Mouse (Mus musculus) embryo, embryonic 10 days (tissue): ENCODE data around the gene Fgr.
"Not testable (repeated sequence)": the region's sequence is repeated elsewhere in the genome, so short reads cannot be mapped to it uniquely, and the experiment has no call there.

Experiments
- DNase-seq: peaks from one replicate; pipeline ENCODE4 v3.0.0-alpha.2; 2015; ENCODE audit warnings: low spot score

The Fgr gene

DNA sequence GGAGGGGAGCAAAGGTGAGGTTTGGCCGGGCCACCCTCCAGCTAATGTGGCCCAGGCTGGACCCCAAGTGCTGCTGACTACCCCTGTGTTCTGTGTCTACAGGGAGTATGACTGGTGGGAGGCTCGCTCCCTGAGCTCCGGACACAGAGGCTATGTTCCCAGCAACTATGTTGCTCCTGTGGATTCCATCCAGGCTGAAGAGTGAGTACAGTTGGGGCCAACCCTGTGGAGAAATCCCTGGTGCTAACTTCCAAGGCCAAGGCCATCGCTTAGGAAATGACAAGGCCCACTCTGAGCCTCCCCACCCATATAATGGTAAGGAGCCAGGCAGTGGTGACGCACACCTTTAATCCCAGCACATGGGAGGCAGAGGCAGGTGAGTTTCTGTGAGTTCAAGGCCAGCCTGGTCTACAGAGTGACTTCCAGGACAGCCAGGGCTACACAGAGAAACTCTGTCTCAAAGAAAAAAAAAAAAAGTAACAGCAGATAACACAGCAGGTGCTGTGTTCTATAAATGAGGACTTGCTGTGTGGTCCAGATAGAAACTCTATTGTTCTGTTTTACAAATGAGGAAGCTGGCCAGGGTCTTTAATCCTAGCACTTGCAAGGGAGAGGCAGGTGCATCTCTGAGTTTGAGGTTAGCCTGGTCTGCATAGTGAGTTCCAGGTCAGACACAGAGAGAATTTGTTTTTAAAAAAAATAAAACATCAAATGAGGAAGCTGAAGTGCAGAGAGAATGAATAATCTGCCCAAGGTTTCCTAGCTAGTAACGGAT, 14.9 kb downstream of the Fgr start:
- no peak for DNase-seq

GRCm38 (mm10) chr4:132993553-132993952, 19.7 kb downstream of the Fgr start:
- no peak for DNase-seq

DNA sequence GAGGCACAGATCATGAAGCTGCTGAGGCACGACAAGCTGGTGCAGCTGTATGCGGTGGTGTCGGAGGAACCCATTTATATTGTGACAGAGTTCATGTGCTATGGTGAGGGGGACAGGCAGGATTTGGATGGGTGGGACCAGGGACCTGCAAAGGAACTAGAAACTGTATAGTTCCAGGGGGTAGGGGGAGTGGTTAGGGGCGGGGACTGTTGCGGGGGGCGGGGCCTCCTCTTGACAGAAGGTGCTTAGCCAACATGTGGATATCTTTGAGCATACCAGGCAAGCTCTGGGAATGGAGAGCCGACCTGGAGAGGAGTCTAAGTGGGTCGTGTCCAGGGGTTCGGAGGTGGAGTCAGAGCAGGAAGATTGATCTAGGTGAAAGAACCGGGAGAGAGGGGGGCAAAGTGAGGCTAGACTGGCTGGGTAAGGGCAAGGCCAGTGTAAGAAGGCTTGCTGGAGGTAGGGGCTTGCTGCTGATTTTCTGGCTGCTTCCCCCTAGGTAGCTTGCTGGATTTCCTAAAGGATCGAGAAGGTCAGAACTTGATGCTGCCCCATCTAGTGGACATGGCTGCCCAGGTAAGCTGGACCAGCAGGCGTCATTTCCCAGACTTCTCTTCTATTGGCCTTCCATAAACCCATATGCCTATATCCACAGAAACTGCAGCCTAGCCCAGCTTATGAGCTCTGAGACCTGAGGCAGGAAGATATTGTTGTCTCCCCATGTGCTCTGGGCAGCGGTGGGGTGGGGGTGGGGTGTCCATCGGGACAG, 23.8 kb downstream of the Fgr start:
- no peak for DNase-seq

DNA sequence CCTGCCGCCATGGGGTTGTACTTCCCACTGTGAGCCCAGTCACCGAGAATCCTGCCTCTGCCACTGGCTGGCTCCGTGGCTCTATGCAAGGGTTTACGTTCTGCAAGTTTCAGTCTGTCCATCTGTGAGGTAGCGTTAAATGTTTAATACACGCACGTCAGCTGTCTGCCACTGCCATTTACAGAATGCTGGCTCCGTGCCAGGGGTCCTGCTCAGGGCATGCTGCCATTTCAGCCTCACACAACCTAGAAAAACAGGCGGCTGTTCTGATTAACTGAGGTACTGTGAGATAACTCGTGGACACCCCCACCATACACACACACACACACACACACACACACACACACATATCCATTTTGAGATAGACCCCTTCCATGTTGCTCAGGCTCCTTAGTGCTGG, 29.0 kb downstream of the Fgr start:
- no peak for DNase-seq

DNA sequence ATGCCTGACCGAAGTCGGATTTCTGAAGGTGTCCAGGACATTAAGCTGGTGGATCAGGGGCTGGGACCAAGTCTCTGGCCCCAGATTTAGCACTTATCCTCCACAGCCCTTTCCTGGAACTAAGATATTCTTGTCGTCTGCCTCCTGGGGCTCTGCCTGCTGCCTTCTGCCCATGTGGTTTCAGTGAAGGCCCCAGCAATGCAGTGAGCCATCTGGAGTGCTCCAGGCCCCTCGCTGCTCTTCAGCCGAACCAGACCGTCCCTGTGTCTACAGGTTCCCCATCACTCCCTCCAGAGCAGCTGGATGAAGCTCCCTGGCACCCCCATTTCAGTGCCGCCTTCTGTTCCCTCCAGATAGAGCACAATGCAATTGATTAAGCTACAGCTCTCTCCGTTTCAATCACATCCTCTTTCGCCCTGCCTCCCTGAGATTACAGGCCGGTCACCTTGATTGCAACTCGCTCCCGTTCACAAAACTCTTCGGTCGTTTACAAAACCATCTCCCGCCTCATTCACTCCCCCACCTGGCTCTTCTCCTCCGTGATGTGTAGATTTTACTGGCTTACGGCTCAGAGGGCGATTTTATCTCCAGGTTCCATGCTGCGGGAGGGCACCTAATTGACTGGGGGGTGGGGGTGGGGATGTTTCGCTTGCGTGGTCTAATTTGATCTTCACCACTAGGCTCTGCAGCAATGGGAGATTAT, 29.6 kb downstream of the Fgr start:
- DNase-seq, result no peak

- DNase-seq, result peak; percentile 92
Observed at GRCm38 (mm10) chr4:133005233-133005632, 31.3 kb downstream of the Fgr start.

DNA sequence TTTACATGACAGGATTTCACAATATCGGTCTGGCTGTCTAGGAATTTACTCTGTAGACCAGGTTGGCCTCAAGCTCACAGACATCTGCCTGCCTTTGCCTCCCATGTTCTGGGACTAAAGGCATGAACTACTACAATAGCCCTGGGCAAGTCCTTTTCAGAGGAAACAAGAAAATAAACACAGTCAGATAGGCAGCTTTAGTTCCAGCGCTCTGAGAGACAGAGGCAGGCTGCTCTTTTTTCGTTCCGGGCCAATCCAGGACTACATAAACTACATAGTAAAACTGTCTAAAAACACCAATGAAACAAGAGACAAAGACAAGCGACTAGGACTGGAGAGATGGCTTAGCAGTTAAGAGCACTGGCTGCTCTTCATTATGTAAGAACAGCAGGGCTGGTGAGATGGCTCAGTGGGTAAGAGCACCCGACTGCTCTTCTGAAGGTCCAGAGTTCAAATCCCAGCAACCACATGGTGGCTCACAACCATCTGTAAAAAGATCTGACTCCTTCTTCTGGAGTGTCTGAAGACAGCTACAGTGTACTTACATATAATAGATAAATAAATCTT, 32.1 kb downstream of the Fgr start:
- not testable (repeated sequence) for DNase-seq

DNA sequence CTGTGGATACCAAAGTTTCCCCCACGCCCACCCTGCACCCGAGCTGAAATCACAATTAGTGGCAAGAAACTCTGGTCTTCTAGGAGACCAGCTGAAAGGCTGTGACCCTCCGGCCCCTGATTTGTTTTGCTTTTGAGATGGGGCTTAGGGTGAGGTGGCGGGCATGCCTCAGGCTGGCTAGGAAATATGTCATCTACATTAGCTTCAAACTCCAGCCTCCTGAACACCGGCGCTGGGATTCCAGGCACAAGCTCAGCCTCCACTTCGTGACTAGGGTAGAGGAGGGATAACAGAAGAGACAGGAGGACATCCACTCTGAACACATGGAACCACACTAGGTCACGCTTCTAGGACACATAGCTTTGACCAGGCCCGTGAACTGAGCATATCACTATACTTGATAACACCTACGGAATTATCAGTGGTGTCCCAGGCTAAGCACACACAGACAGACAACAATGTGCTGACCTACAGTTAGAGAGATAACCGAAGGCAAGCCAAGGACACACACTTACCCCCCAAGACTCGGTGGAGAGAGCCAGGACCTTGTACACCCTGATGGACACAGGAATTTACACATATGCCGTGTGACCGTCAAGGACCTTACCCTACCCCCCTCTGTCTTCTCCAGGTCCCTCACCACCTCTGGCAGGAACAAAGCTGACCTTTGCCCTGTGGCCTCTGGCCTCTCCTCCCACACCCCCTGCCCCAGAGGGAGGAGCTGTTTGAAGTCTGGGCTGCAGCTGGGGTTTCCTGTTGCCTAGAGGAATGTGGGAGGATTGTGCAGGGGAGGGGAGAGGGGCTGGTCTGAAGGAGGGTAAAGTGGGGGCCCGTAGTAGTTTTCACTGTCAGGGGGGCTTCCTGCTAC, 33.9 kb downstream of the Fgr start:
- peak; percentile 91 for DNase-seq

DNA sequence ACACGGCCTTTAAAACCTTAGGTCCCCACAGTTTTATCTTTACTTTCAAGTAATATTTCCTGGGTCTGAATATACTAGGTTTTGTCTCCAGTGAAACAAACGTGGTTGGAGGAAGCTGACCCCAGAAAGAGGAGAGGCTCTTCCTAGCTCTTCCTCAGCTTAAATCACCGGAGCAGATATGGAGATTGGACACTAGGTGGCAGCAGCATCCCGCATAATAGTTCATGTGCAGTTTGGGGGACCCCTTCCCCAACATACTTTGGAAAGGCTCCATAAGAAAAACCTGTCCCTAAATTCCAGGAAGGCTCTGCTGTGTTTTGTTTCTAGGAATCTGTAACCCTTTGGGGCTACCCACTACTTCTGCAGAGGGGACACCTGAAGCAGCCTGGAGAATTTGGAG, 35.2 kb downstream of the Fgr start:
- peak; percentile 79 for DNase-seq

DNA sequence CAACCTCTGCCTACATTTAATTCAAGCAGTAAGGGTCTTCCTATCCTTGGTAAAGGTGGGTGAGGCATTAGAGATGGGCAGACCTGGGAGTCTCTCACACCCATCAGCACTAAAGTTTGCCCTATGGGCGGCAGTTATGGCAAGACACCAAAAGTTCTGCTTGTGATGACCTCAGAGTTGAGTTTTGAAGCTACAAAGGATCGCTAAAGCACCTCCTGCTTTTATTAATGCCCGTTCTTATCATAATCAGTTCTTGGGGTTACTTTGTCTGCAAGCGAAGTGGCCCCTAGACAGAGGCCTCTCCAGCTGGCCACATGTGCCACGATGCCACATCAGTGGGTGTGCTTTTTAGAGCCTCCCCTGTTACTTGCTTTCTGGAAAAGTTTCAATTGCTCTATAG, 35.8 kb downstream of the Fgr start:
- peak; percentile 7 for DNase-seq

GRCm38 (mm10) chr4:133010611-133011010, 36.7 kb downstream of the Fgr start:
- peak; percentile 72 for DNase-seq

- peak; percentile 95 for DNase-seq
Observed at GRCm38 (mm10) chr4:133011028-133011820, 37.3 kb downstream of the Fgr start, which contains the start of gene Ahdc1. Gene Ahdc1 (plus strand): TSS chr4:133011260.

- peak; percentile 31 for DNase-seq
Observed at GRCm38 (mm10) chr4:133011821-133012775, 38.2 kb downstream of the Fgr start.

GRCm38 (mm10) chr4:133012776-133013265, 38.9 kb downstream of the Fgr start:
- DNase-seq, result peak; percentile 50

GRCm38 (mm10) chr4:133013266-133013891, 39.5 kb downstream of the Fgr start:
- peak; percentile 47 for DNase-seq

- DNase-seq, result peak; percentile 4
Observed at GRCm38 (mm10) chr4:133014088-133014487, 40.2 kb downstream of the Fgr start.

GRCm38 (mm10) chr4:133014896-133015709, 41.2 kb downstream of the Fgr start:
- peak; percentile 44 for DNase-seq
